Mouse (Mus musculus) testis, adult 2 months (tissue): ENCODE measurements at regions not wholly inside any gene's neighbourhood (a gene's known extent, or its start where the extent isn't known, plus 50 kb on each side); places are given as distances from the start of the nearest gene placed in this dataset.

Source experiments
- CTCF ChIP-seq: fragments of 200-500 bp; IDR thresholded peaks from 2 replicates; pipeline ENCODE4 v1.5.1; 2012; ENCODE audit warnings: low read depth, mild to moderate bottlenecking, inconsistent platforms, low read length, moderate library complexity; ENCODE audit not compliant: control insufficient read depth, insufficient read depth, insufficient replicate concordance
- POLR2A ChIP-seq: fragments of 200-500 bp; IDR thresholded peaks from 2 replicates; pipeline ENCODE4 v1.6.1; 2012; ENCODE audit warnings: low read depth, mild to moderate bottlenecking, inconsistent platforms, low read length, moderate library complexity; ENCODE audit not compliant: control insufficient read depth

DNA sequence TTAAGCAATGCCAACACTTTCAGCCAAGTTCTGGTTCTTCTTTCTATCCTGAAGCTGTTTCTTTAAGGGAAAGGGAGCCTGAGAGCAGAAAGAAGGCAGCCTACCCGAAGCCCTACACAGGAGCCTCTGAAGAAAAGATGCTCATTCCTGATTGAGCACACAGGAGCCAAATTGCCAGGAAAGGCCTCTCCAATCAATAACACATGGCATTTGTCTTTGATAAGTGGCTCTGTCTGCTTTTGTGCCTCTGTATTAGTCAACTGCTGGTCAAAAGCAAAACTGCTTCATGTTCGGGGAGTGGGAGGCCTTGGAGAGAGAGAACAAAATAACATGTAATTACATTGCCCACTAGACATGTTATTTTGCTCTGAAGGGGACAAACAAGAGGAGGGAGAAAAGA, 1607.4 kb downstream of the 4930444P10Rik start:
- TF ChIP-seq POLR2A = no peak
- no peak for TF ChIP-seq CTCF
